Mouse (Mus musculus) liver, postnatal 0 days (tissue): Measurements from ENCODE around the gene Cp.

Source experiments
- CTCF ChIP-seq: sonication (generic); IDR thresholded peaks from 2 replicates; pipeline ENCODE4 v1.5.1; 2016; ENCODE audit warnings: antibody characterized with exemption, low read depth
- EP300 ChIP-seq: IDR thresholded peaks from 2 replicates; pipeline ENCODE4 v1.6.1; 2016; ENCODE audit warnings: antibody characterized with exemption, low read depth, mild to moderate bottlenecking

DNA sequence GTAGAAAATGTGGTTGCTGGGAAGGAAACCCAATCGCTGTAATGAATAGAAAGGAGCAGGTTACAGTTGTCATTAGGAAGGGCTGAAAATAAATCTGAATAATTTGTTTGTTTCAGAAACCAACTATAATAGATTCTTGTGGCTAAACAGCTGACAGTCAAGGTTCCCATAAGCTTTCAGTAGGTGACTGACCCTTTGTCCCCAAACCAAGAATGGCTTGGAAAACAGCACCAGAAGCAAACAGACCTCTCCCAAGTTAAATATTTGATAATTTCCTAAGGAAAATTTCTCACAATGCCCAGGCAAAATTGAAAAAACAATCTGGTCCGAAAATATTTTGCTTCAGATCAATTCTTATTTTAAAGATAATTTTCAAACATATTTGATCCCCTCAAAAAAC lies 4.5 kb downstream of the Cp start:
- TF ChIP-seq CTCF (no peak), EP300 (no peak)
